Mouse (Mus musculus): Measurements from ENCODE around the gene Cacna2d2.

GRCm38 (mm10) chr9:107542352-107542686 is 142.9 kb downstream of the Cacna2d2 start:
- no peak for TF ChIP-seq POLR2A (IDR thresholded peaks at IDR 0.05; ENCODE audit: control insufficient read depth in 1 of 2, insufficient read depth in 1 of 2, low read depth in 1 of 2, low read length in 2 of 2, poor library complexity in 1 of 2)
- TF ChIP-seq MAX (IDR thresholded peaks at IDR 0.05; ENCODE audit: low read length): no peak
- TF ChIP-seq MAFK (IDR thresholded peaks at IDR 0.05; ENCODE audit: borderline replicate concordance, low read depth, low read length): no peak
- TF ChIP-seq UBTF (IDR thresholded peaks at IDR 0.05; ENCODE audit: borderline replicate concordance, insufficient read depth, low read depth, low read length): no peak
- TF ChIP-seq ZNF384 (IDR thresholded peaks at IDR 0.05; ENCODE audit: low read depth, low read length): no peak
- no peak for TF ChIP-seq MEF2A (IDR thresholded peaks at IDR 0.05; ENCODE audit: extremely low read depth, insufficient replicate concordance, low read depth, low read length, poor library complexity, severe bottlenecking)
- no peak for TF ChIP-seq ZMIZ1 (IDR thresholded peaks at IDR 0.05; ENCODE audit: low read depth, low read length)
